Mouse (Mus musculus): Measurements from ENCODE around the gene Diablo.

GRCm38 (mm10) chr5:123464638-123465037 is 59.3 kb downstream of the Diablo start:
- TF ChIP-seq CTCF (conservative IDR thresholded peaks at IDR 0.05; ENCODE audit: insufficient read depth, insufficient read length, low read depth, low read length) (no peak), POLR2A (IDR thresholded peaks at IDR 0.05; ENCODE audit: low read depth, low read length) (no peak)

All from kidney, adult 2 months (tissue).